Mouse (Mus musculus) midbrain, embryonic 14.5 days (tissue): ENCODE results near the gene Srsf4. TPM values are rescaled to one million over a fixed set of nuclear protein-coding genes. Genes with fewer than 3 reads are reported as not detected.

Experiments used
- ATAC-seq: fragments of 200-750 bp; cut with Nextera tagmentation; 2 replicates; pipeline ENCODE4 v1.8.0; 2017; ENCODE audit warnings: moderate number of reproducible peaks, moderate library complexity; ENCODE audit not compliant: low FRiP score, low TSS enrichment
- DNase-seq: peaks from one replicate; pipeline ENCODE4 v3.0.0-alpha.2; 2015
- H3K27ac ChIP-seq: fragments of 300-500 bp; sonication (generic); replicated peaks from 2 replicates; pipeline ENCODE4 v1.5.1; 2014; ENCODE audit warnings: mild to moderate bottlenecking, low read depth, low read length, moderate library complexity
- H3K27me3 ChIP-seq: fragments of 300-500 bp; sonication (generic); 2 replicates; pipeline ENCODE4 v1.6.1; 2014; ENCODE audit warnings: low read length, control low read depth, mixed read lengths; ENCODE audit not compliant: control insufficient read depth, insufficient read depth
- H3K36me3 ChIP-seq: fragments of 300-500 bp; sonication (generic); 2 replicates; pipeline ENCODE4 v1.6.1; 2014; ENCODE audit warnings: low read length, control low read depth; ENCODE audit not compliant: control insufficient read depth, insufficient read depth
- H3K4me1 ChIP-seq: fragments of 300-500 bp; sonication (generic); 2 replicates; pipeline ENCODE4 v1.6.1; 2014; ENCODE audit warnings: mild to moderate bottlenecking, antibody characterized with exemption, low read length, control low read depth; ENCODE audit not compliant: control insufficient read depth, insufficient read depth
- H3K4me2 ChIP-seq: fragments of 300-500 bp; sonication (generic); 2 replicates; pipeline ENCODE4 v1.6.1; 2014; ENCODE audit warnings: mild to moderate bottlenecking, low read length, moderate library complexity
- H3K4me3 ChIP-seq: fragments of 300-500 bp; sonication (generic); replicated peaks from 2 replicates; pipeline ENCODE4 v1.5.1; 2014; ENCODE audit warnings: low read depth, low read length
- H3K9ac ChIP-seq: fragments of 300-500 bp; sonication (generic); replicated peaks from 2 replicates; pipeline ENCODE4 v1.6.1; 2014; ENCODE audit warnings: mild to moderate bottlenecking, low read length, moderate library complexity
- H3K9me3 ChIP-seq: fragments of 300-500 bp; sonication (generic); 2 replicates; pipeline ENCODE4 v1.6.1; 2016; ENCODE audit warnings: low read length, control low read depth, mixed read lengths; ENCODE audit not compliant: control insufficient read depth
- WGBS: fragments of 180-500 bp; shearing (Covaris S2); extraction: QIAGEN DNeasy Blood & Tissue Kit; methylation state at CpG from one replicate; pipeline ENCODE4 v1.1.7; 2014; 5-methylcytosine and 5-hydroxymethylcytosine counted together
- polyA plus RNA-seq: library from polyadenylated mRNA; unstranded; fragments of >200 nt; fragmentation: Nextera tagmentation; extraction: Ambion mirVana; gene quantifications from 2 replicates; pipeline ENCODE4 v1.2.1, GENCODE M21; 2014

The Srsf4 gene
- polyA plus RNA-seq, 1 experiment from 2014 or later: 121 TPM

- H3K4me3 ChIP-seq: no peak overlapping the region
- no peak for ATAC-seq
Observed at GRCm38 (mm10) chr4:131881306-131881705, 7.9 kb downstream of the Srsf4 start.

GRCm38 (mm10) chr4:131883571-131883970, 10.2 kb downstream of the Srsf4 start:
- Histone ChIP-seq H3K9me3 (no peaks in the 10 kb centered on the region), H3K9ac (no peak overlapping the region), H3K4me1 (peaks cover 21% of the 10 kb centered on the region), H3K36me3 (peaks cover 14% of the 10 kb centered on the region), H3K27me3 (no peaks in the 10 kb centered on the region), H3K27ac (no peak overlapping the region), H3K4me2 (no peak overlapping the region), H3K4me3 (no peak overlapping the region)
- DNase-seq (no peak), ATAC-seq (no peak)
- WGBS: 79% methylated on average over 6 of the region's 6 CpGs

More at GRCm38 (mm10) chr4:131881306-131881705, 7.9 kb downstream of the Srsf4 start:
- DNase-seq: no peak
- Histone ChIP-seq H3K4me2 (no peak overlapping the region), H3K9ac (no peak overlapping the region), H3K27ac (no peak overlapping the region), H3K27me3 (no peaks in the 10 kb centered on the region), H3K36me3 (peaks cover 12% of the 10 kb centered on the region), H3K4me1 (peaks cover 32% of the 10 kb centered on the region), H3K9me3 (no peaks in the 10 kb centered on the region)
- WGBS: 84% methylated on average over 7 of the region's 7 CpGs

GRCm38 (mm10) chr4:131885376-131885775, 12.0 kb downstream of the Srsf4 start:
- no peak overlapping the region for H3K4me3 ChIP-seq
- no peak overlapping the region for H3K27ac ChIP-seq
- DNase-seq (no peak), ATAC-seq (no peak)
- H3K9me3 ChIP-seq: no peaks in the 10 kb centered on the region
- peaks cover 14% of the 10 kb centered on the region; the same call in 1 of the 2 replicates for H3K4me1 ChIP-seq
- 81% methylated on average over 6 of the region's 6 CpGs for WGBS
- peaks cover 14% of the 10 kb centered on the region for H3K36me3 ChIP-seq
- H3K4me2 ChIP-seq: no peak overlapping the region
- H3K27me3 ChIP-seq: no peaks in the 10 kb centered on the region
- no peak overlapping the region for H3K9ac ChIP-seq

GRCm38 (mm10) chr4:131888564-131888963, 15.1 kb downstream of the Srsf4 start:
- Histone ChIP-seq H3K9ac (no peak overlapping the region), H3K9me3 (no peaks in the 10 kb centered on the region), H3K4me3 (no peak overlapping the region), H3K27ac (no peak overlapping the region), H3K36me3 (peaks cover 35% of the 10 kb centered on the region), H3K27me3 (no peaks in the 10 kb centered on the region), H3K4me1 (0 out of 2 replicates have a peak, but pooled peaks cover 2% of the 10 kb centered on the region), H3K4me2 (no peak overlapping the region)
- ATAC-seq (no peak), DNase-seq (no peak)
- WGBS: 91% methylated on average over 1 of the region's 1 CpGs

- Histone ChIP-seq H3K4me3 (no peak overlapping the region), H3K27ac (no peak overlapping the region), H3K4me2 (no peak overlapping the region), H3K27me3 (no peaks in the 10 kb centered on the region), H3K36me3 (peaks cover 46% of the 10 kb centered on the region), H3K9me3 (no peaks in the 10 kb centered on the region), H3K9ac (no peak overlapping the region), H3K4me1 (no peaks in the 10 kb centered on the region)
- ATAC-seq (no peak), DNase-seq (no peak)
- 90% methylated on average over 3 of the region's 3 CpGs for WGBS
Observed at GRCm38 (mm10) chr4:131890692-131891091, 17.3 kb downstream of the Srsf4 start.

- ATAC-seq: no peak
- no peak overlapping the region for H3K4me2 ChIP-seq
- DNase-seq: no peak
- 99% methylated on average over 5 of the region's 5 CpGs for WGBS
- H3K27ac ChIP-seq: no peak overlapping the region
- no peak overlapping the region for H3K9ac ChIP-seq
- H3K36me3 ChIP-seq: peaks cover 82% of the 10 kb centered on the region
- no peaks in the 10 kb centered on the region for H3K4me1 ChIP-seq
- no peaks in the 10 kb centered on the region for H3K9me3 ChIP-seq
- H3K27me3 ChIP-seq: no peaks in the 10 kb centered on the region
- H3K4me3 ChIP-seq: no peak overlapping the region
Observed at GRCm38 (mm10) chr4:131897109-131897508, 23.7 kb downstream of the Srsf4 start.

GRCm38 (mm10) chr4:131897787-131898186, 24.4 kb downstream of the Srsf4 start:
- Histone ChIP-seq H3K9me3 (no peaks in the 10 kb centered on the region), H3K4me3 (no peak overlapping the region), H3K4me2 (no peak overlapping the region), H3K4me1 (no peaks in the 10 kb centered on the region), H3K9ac (no peak overlapping the region), H3K36me3 (peaks cover 78% of the 10 kb centered on the region), H3K27ac (no peak overlapping the region), H3K27me3 (no peaks in the 10 kb centered on the region)
- no peak for ATAC-seq
- WGBS: 98% methylated on average over 8 of the region's 8 CpGs
- no peak for DNase-seq

GRCm38 (mm10) chr4:131898503-131899179, 25.2 kb downstream of the Srsf4 start:
- H3K9me3 ChIP-seq: no peaks in the 10 kb centered on the region
- no peak overlapping the region for H3K27ac ChIP-seq
- ATAC-seq: no peak
- no peak for DNase-seq
- peaks cover 71% of the 10 kb centered on the region for H3K36me3 ChIP-seq
- H3K9ac ChIP-seq: no peak overlapping the region
- no peaks in the 10 kb centered on the region for H3K4me1 ChIP-seq
- no peak overlapping the region for H3K4me2 ChIP-seq
- no peaks in the 10 kb centered on the region for H3K27me3 ChIP-seq
- 82% methylated on average over 12 of the region's 12 CpGs for WGBS
- no peak overlapping the region for H3K4me3 ChIP-seq

- H3K4me3 ChIP-seq: no peak overlapping the region
- 90% methylated on average over 6 of the region's 6 CpGs for WGBS
- no peak overlapping the region for H3K27ac ChIP-seq
- no peak overlapping the region for H3K4me2 ChIP-seq
- H3K9ac ChIP-seq: no peak overlapping the region
- ATAC-seq: no peak
- H3K4me1 ChIP-seq: no peaks in the 10 kb centered on the region
- no peaks in the 10 kb centered on the region for H3K9me3 ChIP-seq
- H3K27me3 ChIP-seq: no peaks in the 10 kb centered on the region
- DNase-seq: no peak
- H3K36me3 ChIP-seq: peaks cover 71% of the 10 kb centered on the region
Observed at GRCm38 (mm10) chr4:131899180-131899554, 25.8 kb downstream of the Srsf4 start.
